Mouse (Mus musculus) ES-E14 (cell line): ENCODE data around the gene Dynlt3.
"Not testable (repeated sequence)": the region's sequence is repeated elsewhere in the genome, so short reads cannot be mapped to it uniquely, and the experiment has no call there.

Experiments used
- CHD2 ChIP-seq: IDR thresholded peaks from 2 replicates; pipeline ENCODE4 v1.6.1; 2014; ENCODE audit warnings: mild to moderate bottlenecking, low read depth, low read length, inconsistent platforms
- HCFC1 ChIP-seq: IDR thresholded peaks from 2 replicates; pipeline ENCODE4 v1.6.1; 2012; ENCODE audit warnings: low read length, inconsistent platforms, borderline replicate concordance; ENCODE audit not compliant: insufficient read depth
- MAFK ChIP-seq: IDR thresholded peaks from 2 replicates; pipeline ENCODE4 v1.6.1; 2014; ENCODE audit warnings: mild to moderate bottlenecking, low read depth, low read length, inconsistent platforms; ENCODE audit not compliant: insufficient read depth
- ZC3H11A ChIP-seq: IDR thresholded peaks from 2 replicates; pipeline ENCODE4 v1.6.1; 2012; ENCODE audit warnings: low read depth, mild to moderate bottlenecking, inconsistent platforms, low read length, borderline replicate concordance
- ZNF384 ChIP-seq: IDR thresholded peaks from 2 replicates; pipeline ENCODE4 v1.6.1; 2012; ENCODE audit warnings: low read depth, low read length, inconsistent platforms

GRCm38 (mm10) chrX:9640126-9640525 is 22.7 kb downstream of the Dynlt3 start:
- not testable (repeated sequence) for TF ChIP-seq ZC3H11A, CHD2, MAFK, HCFC1, ZNF384
